Mouse (Mus musculus) intestine, postnatal 0 days (tissue): ENCODE measurements around the gene Ang. TPM values are rescaled to one million over a fixed set of nuclear protein-coding genes. Genes with fewer than 3 reads are reported as not detected.

ENCODE experiments used
- ATAC-seq: fragments of 200-750 bp; cut with Nextera tagmentation; 2 replicates; pipeline ENCODE4 v1.8.0; 2017; ENCODE audit warnings: mild to moderate bottlenecking, moderate TSS enrichment, moderate library complexity
- H3K27ac ChIP-seq: fragments of 300-500 bp; sonication (generic); 2 replicates; pipeline ENCODE4 v1.5.1; 2014; ENCODE audit warnings: mild to moderate bottlenecking, low read depth, low read length, moderate library complexity
- H3K27me3 ChIP-seq: fragments of 300-500 bp; sonication (generic); replicated peaks from 2 replicates; pipeline ENCODE4 v1.6.1; 2014; ENCODE audit warnings: low read length, mixed read lengths; ENCODE audit not compliant: control insufficient read depth, insufficient read depth
- H3K36me3 ChIP-seq: fragments of 300-500 bp; sonication (generic); 2 replicates; pipeline ENCODE4 v1.6.1; 2014; ENCODE audit warnings: mild to moderate bottlenecking, moderate library complexity; ENCODE audit not compliant: control insufficient read depth, insufficient read depth
- H3K4me1 ChIP-seq: fragments of 300-500 bp; sonication (generic); replicated peaks from 2 replicates; pipeline ENCODE4 v1.6.1; 2014; ENCODE audit warnings: antibody characterized with exemption, low read length, mixed read lengths; ENCODE audit not compliant: control insufficient read depth, insufficient read depth
- H3K4me2 ChIP-seq: fragments of 300-500 bp; sonication (generic); replicated peaks from 2 replicates; pipeline ENCODE4 v1.6.1; 2014; ENCODE audit warnings: low read depth, mild to moderate bottlenecking, moderate library complexity
- H3K4me3 ChIP-seq: fragments of 300-500 bp; sonication (generic); 2 replicates; pipeline ENCODE4 v1.5.1; 2014; ENCODE audit warnings: low read depth, low read length
- H3K9ac ChIP-seq: fragments of 300-500 bp; sonication (generic); 2 replicates; pipeline ENCODE4 v1.6.1; 2014; ENCODE audit warnings: mild to moderate bottlenecking, low read depth, low read length
- H3K9me3 ChIP-seq: fragments of 300-500 bp; sonication (generic); 2 replicates; pipeline ENCODE4 v1.6.1; 2016; ENCODE audit warnings: mixed run types; ENCODE audit not compliant: control insufficient read depth
- CTCF ChIP-seq: sonication (generic); IDR thresholded peaks from 2 replicates; pipeline ENCODE4 v1.5.1; 2016; ENCODE audit warnings: low read depth, mild to moderate bottlenecking, control low read depth, antibody characterized with exemption, moderate library complexity
- WGBS: fragments of 180-500 bp; shearing (Covaris S2); extraction: QIAGEN DNeasy Blood & Tissue Kit; methylation state at CpG from one replicate; pipeline ENCODE4 v1.1.7; 2014; 5-methylcytosine and 5-hydroxymethylcytosine counted together
- polyA plus RNA-seq: library from polyadenylated mRNA; unstranded; fragments of >200 nt; fragmentation: Nextera tagmentation; extraction: Ambion mirVana; gene quantifications from 2 replicates; pipeline ENCODE4 v1.2.1, GENCODE M21; 2015

The Ang gene
- polyA plus RNA-seq, 1 experiment from 2014 or later = 114 TPM

DNA sequence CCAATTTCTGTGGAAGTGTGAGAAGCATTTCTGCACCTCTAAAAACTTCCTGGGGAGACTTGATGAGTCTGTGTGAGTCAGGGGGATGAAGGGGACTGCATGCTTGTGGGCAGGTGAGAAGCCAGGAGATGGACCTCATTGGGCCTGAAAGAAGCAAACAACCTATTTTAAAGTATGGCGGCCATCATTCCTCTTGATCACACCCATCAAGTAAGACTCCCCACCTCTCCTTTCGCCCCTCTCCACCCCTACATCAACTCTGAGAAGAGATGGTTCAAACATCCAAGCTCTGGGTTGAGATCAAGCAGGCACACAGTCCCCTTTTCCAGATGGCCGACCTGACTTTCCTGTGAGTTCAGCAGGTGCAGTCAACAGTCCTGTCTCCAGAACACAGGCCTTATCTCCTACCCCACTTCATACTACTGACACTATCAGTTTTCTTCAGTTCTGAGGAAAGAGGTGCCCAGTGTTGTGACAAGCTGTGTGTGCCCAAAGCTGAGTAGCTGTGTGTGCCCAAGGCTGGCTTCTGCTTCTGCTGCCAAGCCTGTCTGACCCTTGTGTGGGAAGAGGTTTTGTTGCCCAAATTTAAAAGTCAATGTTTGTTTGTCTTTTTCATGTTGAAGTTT is 59.4 kb downstream of the Ang start:
- ATAC-seq = no peak
- H3K27me3 ChIP-seq = no peaks in the 10 kb centered on the region
- H3K9me3 ChIP-seq = no peaks in the 10 kb centered on the region
- 78% methylated on average over 3 of the region's 3 CpGs for WGBS
- TF ChIP-seq CTCF = no peak
- no peak overlapping the region for H3K4me3 ChIP-seq
- H3K9ac ChIP-seq = no peak overlapping the region
- no peak overlapping the region for H3K4me2 ChIP-seq
- peaks cover 6% of the 10 kb centered on the region for H3K4me1 ChIP-seq
- no peaks in the 10 kb centered on the region for H3K36me3 ChIP-seq
- H3K27ac ChIP-seq = no peak overlapping the region

Other genes starting within 250 kb of the Ang start
- gene Tep1, start 220.6 kb upstream of the Ang start, polyA plus RNA-seq = 23.7 and 23.8 TPM in 2 replicates
- 0.09 and 0.17 TPM in 2 replicates for gene Klhl33, start 193.6 kb upstream of the Ang start, polyA plus RNA-seq
- 56.8 and 57.8 TPM in 2 replicates for gene Osgep, start 166.3 kb upstream of the Ang start, polyA plus RNA-seq
- 71.0 and 74.1 TPM in 2 replicates for gene Apex1, start 166.2 kb upstream of the Ang start, polyA plus RNA-seq
- gene Pip4p1, start 160.3 kb upstream of the Ang start, polyA plus RNA-seq = 51.2 and 51.4 TPM in 2 replicates
- gene Pnp, start 160.1 kb upstream of the Ang start, polyA plus RNA-seq = 138 and 143 TPM in 2 replicates
- not detected in 2 replicates for gene Gm49342, start 146.6 kb upstream of the Ang start, polyA plus RNA-seq
- gene Pnp2, start 135.2 kb upstream of the Ang start, polyA plus RNA-seq = 32.3 and 32.5 TPM in 2 replicates
- 0.16 and 0.29 TPM in 2 replicates for gene Rnase10, start 83.4 kb upstream of the Ang start, polyA plus RNA-seq
- not detected in 2 replicates for gene Rnase9, start 49.3 kb upstream of the Ang start, polyA plus RNA-seq
- not detected in 2 replicates for gene Rnase11, start 41.0 kb upstream of the Ang start, polyA plus RNA-seq
- gene Rnase12, start 33.5 kb upstream of the Ang start, polyA plus RNA-seq = 0.51 and 0.90 TPM in 2 replicates
- gene Olfr750, start 16.7 kb upstream of the Ang start, polyA plus RNA-seq = not detected in 2 replicates
- 355 and 426 TPM in 2 replicates for gene Rnase4, start 73 bp upstream of the Ang start, polyA plus RNA-seq
- gene Eddm3b, start 23.3 kb downstream of the Ang start, polyA plus RNA-seq = 0.17 and 0.18 TPM in 2 replicates
- 2.6 and 3.0 TPM in 2 replicates for gene Rnase6, start 32.8 kb downstream of the Ang start, polyA plus RNA-seq
- gene Rnase1, start 55.6 kb downstream of the Ang start, polyA plus RNA-seq = 21.7 and 23.3 TPM in 2 replicates
- not detected in 2 replicates for gene Rnase2b, start 71.1 kb downstream of the Ang start, polyA plus RNA-seq
- not detected in 2 replicates for gene Ang2, start 108.0 kb downstream of the Ang start, polyA plus RNA-seq
- not detected in 2 replicates for gene Ear14, start 112.2 kb downstream of the Ang start, polyA plus RNA-seq
- not detected in 2 replicates for gene Rnase2a, start 165.0 kb downstream of the Ang start, polyA plus RNA-seq